Mouse (Mus musculus): Measurements from ENCODE around the gene Cox7a1. TPM values are rescaled to one million over a fixed set of nuclear protein-coding genes. Genes with fewer than 3 reads are reported as not detected.

Cox7a1 gene
- polyA plus RNA-seq, 1 experiment: 85.8 TPM

DNA sequence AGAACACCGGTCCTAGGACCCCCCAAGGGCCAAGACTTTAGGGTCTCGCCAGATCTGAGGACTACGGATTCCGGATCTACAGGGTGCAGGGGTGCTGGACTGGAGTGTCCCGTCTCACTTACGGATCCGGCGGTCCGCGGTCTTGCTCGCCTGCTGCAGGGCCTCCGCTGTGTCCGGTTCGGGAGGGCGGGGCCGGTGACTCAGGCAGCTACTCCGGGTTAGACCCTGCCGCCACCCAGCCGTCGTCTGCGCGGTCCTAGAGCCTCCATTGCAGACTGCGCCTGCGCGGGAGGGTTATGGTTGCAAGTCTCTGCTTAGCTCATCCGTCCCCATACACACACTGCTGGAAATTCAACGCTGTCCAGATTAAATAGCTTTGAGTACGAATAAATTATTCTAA lies 10.9 kb downstream of the Cox7a1 start:
- no peaks in the 10 kb centered on the region for H3K27me3 ChIP-seq (ENCODE audit: control insufficient read depth, insufficient read depth, low read length)
- 0 out of 2 replicates have a peak, but pooled peaks have one; percentile 27 for TF ChIP-seq CTCF (IDR thresholded peaks at IDR 0.05; ENCODE audit: borderline replicate concordance, control insufficient read depth, extremely low read depth, insufficient read depth, low read length, poor library complexity)
- TF ChIP-seq POLR2A (IDR thresholded peaks at IDR 0.05; ENCODE audit: control insufficient read depth, extremely low read depth, insufficient read depth, low read length, poor library complexity): no peak
- peaks cover 5% of the 10 kb centered on the region; the same call in 1 of the 2 replicates for H3K36me3 ChIP-seq (ENCODE audit: control insufficient read depth, insufficient read depth, low read length)
- peak overlapping the region; percentile 41; the same call in 1 of the 2 replicates for H3K27ac ChIP-seq (ENCODE audit: control insufficient read depth, insufficient read depth, low read length)
- peak; percentile 93 for DNase-seq
- H3K4me3 ChIP-seq (ENCODE audit: control insufficient read depth, insufficient read depth, low read length): peak overlapping the region; percentile 96
- H3K4me1 ChIP-seq (replicated peaks; ENCODE audit: control insufficient read depth, insufficient read depth, low read length): peaks cover 12% of the 10 kb centered on the region
- under 1% methylated on average over 28 of the region's 28 CpGs for WGBS

DNA sequence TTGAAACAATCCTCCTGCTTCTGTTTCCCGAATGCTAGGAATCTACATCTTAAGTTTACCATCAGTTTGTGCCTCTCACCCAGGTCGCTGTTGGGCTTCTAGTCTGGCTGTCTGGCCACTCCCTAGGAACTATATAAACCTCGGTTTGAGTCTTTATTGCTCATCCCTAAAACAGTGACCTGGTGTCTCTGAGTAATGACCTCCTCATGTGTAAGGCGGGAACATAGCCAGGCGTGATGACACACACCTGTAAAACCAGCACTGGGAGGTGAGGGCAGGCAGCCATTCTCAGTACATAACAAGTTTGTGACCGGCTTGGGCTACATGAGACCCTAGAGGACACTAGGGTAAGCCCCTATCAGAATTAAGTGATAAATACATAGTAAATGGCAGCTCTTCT lies 11.5 kb downstream of the Cox7a1 start:
- 81% methylated on average over 6 of the region's 6 CpGs for WGBS
- H3K4me1 ChIP-seq (replicated peaks; ENCODE audit: control insufficient read depth, insufficient read depth, low read length): peaks cover 12% of the 10 kb centered on the region
- H3K27me3 ChIP-seq (ENCODE audit: control insufficient read depth, insufficient read depth, low read length): no peaks in the 10 kb centered on the region
- TF ChIP-seq POLR2A (IDR thresholded peaks at IDR 0.05; ENCODE audit: control insufficient read depth, extremely low read depth, insufficient read depth, low read length, poor library complexity) (no peak), CTCF (IDR thresholded peaks at IDR 0.05; ENCODE audit: borderline replicate concordance, control insufficient read depth, extremely low read depth, insufficient read depth, low read length, poor library complexity) (no peak)
- no peak for DNase-seq
- no peak overlapping the region for H3K4me3 ChIP-seq (ENCODE audit: control insufficient read depth, insufficient read depth, low read length)
- H3K27ac ChIP-seq (ENCODE audit: control insufficient read depth, insufficient read depth, low read length): no peak overlapping the region
- peaks cover 5% of the 10 kb centered on the region; the same call in 1 of the 2 replicates for H3K36me3 ChIP-seq (ENCODE audit: control insufficient read depth, insufficient read depth, low read length)

DNA sequence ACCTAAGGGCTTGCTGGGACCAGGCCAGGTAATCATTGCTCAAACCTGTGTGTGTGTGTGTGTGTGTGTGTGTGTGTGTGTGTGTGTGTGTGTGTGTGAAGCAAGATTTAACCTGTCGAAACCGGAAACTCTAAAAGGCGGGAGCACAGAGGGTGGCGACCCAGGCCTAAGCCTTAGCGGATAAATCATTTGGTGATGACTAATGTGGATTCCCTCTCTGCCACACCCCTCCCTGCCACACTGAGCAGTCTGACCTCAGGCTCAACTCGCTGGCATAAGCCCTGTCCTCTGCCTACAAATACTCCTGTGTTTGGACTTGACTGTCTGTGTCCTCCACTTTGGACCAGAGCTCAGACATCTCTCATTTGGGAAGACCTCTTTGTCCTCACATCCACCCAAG lies 12.2 kb downstream of the Cox7a1 start:
- Histone ChIP-seq H3K27ac (ENCODE audit: control insufficient read depth, insufficient read depth, low read length) (no peak overlapping the region), H3K4me3 (ENCODE audit: control insufficient read depth, insufficient read depth, low read length) (no peak overlapping the region), H3K4me1 (replicated peaks; ENCODE audit: control insufficient read depth, insufficient read depth, low read length) (peaks cover 12% of the 10 kb centered on the region), H3K36me3 (ENCODE audit: control insufficient read depth, insufficient read depth, low read length) (peaks cover 5% of the 10 kb centered on the region; the same call in 1 of the 2 replicates), H3K27me3 (ENCODE audit: control insufficient read depth, insufficient read depth, low read length) (no peaks in the 10 kb centered on the region)
- WGBS: 88% methylated on average over 6 of the region's 6 CpGs
- no peak for DNase-seq
- TF ChIP-seq POLR2A (IDR thresholded peaks at IDR 0.05; ENCODE audit: control insufficient read depth, extremely low read depth, insufficient read depth, low read length, poor library complexity) (no peak), CTCF (IDR thresholded peaks at IDR 0.05; ENCODE audit: borderline replicate concordance, control insufficient read depth, extremely low read depth, insufficient read depth, low read length, poor library complexity) (no peak)

DNA sequence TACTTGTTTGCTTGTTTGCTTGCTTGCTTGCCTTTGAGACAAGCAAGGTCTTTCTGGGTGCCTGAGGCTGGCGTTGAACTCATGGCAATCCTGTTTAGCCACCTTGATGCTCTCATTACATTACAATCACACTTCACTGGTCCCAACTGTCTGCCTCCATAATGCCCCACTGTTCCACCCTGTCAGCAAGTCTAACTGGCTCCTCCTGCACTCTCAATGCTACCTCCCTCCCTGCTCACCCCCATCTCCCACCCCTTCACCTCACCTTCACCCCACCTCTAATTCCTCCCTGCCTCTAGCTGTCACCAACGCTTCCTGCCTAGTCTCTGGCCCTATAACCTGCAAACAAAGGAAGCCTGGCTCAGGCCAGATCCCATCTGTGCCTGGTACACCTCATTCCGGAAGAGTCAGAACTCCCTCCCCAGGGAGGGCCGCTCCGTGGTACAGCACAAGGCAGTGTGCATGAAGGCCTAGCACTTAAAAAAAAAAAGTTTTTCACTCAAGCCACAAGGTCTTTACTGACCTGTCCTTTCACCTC lies 13.7 kb downstream of the Cox7a1 start:
- no peak for DNase-seq
- Histone ChIP-seq H3K27ac (ENCODE audit: control insufficient read depth, insufficient read depth, low read length) (no peak overlapping the region), H3K4me1 (replicated peaks; ENCODE audit: control insufficient read depth, insufficient read depth, low read length) (peaks cover 12% of the 10 kb centered on the region), H3K4me3 (ENCODE audit: control insufficient read depth, insufficient read depth, low read length) (no peak overlapping the region), H3K27me3 (ENCODE audit: control insufficient read depth, insufficient read depth, low read length) (no peaks in the 10 kb centered on the region), H3K36me3 (ENCODE audit: control insufficient read depth, insufficient read depth, low read length) (no peaks in the 10 kb centered on the region)
- no peak for TF ChIP-seq CTCF (IDR thresholded peaks at IDR 0.05; ENCODE audit: borderline replicate concordance, control insufficient read depth, extremely low read depth, insufficient read depth, low read length, poor library complexity)
- TF ChIP-seq POLR2A (IDR thresholded peaks at IDR 0.05; ENCODE audit: control insufficient read depth, extremely low read depth, insufficient read depth, low read length, poor library complexity): no peak
- 55% methylated on average over 5 of the region's 5 CpGs for WGBS

DNA sequence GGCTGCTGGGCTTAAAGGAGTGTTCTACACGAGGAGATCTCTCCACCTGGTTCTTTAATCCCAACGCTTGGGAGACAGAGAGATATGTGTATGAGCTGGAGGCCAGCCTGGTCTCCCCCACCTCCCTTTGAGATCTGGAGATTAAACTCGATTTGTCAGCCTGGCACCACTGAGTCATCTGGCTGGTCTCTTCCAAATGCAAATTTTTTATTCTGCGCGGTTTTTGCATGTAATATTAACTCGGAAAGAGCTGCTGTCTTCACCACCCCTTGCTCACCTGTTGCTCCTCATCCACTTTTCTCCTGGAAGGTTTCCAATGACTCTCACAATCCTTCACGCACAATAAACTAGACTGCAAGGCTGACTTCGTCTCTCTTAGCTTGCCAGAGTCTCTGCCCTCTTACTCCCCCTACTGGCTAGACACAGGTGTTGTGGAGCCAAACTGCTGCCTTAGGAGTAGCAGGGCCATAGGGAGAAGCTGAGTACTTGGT lies 14.6 kb downstream of the Cox7a1 start, which contains the start of gene Capns1:
Capns1 (minus strand) TSS at position 331 of the 491 bp plus-strand sequence.
- Histone ChIP-seq H3K36me3 (ENCODE audit: control insufficient read depth, insufficient read depth, low read length) (no peaks in the 10 kb centered on the region), H3K27ac (ENCODE audit: control insufficient read depth, insufficient read depth, low read length) (no peak within 1 kb of the TSS), H3K27me3 (ENCODE audit: control insufficient read depth, insufficient read depth, low read length) (no peaks in the 10 kb centered on the region), H3K4me3 (ENCODE audit: control insufficient read depth, insufficient read depth, low read length) (no peak within 1 kb of the TSS), H3K4me1 (replicated peaks; ENCODE audit: control insufficient read depth, insufficient read depth, low read length) (peaks cover 5% of the 10 kb centered on the region)
- TF ChIP-seq POLR2A (IDR thresholded peaks at IDR 0.05; ENCODE audit: control insufficient read depth, extremely low read depth, insufficient read depth, low read length, poor library complexity) (no peak), CTCF (IDR thresholded peaks at IDR 0.05; ENCODE audit: borderline replicate concordance, control insufficient read depth, extremely low read depth, insufficient read depth, low read length, poor library complexity) (peak; percentile 36; the same call in 1 of the 2 replicates)
- DNase-seq: peak; percentile 74
- 18% methylated on average over 8 of the region's 8 CpGs for WGBS

DNA sequence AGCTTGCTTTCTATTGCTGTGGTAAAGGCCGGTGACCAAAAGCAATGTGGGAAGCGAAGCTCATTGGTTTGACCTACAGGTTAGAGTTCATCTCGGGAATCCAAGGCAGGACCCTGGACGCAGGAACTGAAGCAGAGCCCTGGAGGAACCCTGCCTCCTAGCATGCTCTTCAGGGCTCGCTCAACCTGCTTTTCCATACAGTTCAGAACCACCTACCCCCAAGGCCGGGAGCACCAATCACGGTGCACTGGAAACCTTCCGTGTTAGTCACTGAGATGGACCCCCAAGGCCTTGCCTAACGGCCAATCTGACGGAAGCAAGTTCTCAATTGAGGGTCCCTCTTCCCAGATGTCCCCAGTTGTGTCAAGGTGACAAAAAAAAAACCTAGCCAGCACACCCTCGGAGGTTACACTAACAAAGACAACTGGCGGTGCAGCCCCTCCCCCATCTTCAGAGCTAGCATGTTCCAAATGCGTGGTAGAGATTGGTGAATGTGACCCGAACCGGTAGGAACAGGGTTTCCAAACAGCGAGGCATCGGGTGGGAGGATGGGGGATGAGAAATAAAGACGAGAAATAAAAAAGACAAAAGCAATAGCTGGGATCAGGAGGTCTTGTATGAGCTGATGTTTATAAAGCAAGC lies 15.7 kb downstream of the Cox7a1 start:
- Histone ChIP-seq H3K36me3 (ENCODE audit: control insufficient read depth, insufficient read depth, low read length) (no peaks in the 10 kb centered on the region), H3K27ac (ENCODE audit: control insufficient read depth, insufficient read depth, low read length) (no peak overlapping the region), H3K4me3 (ENCODE audit: control insufficient read depth, insufficient read depth, low read length) (no peak overlapping the region), H3K4me1 (replicated peaks; ENCODE audit: control insufficient read depth, insufficient read depth, low read length) (0 out of 2 replicates have a peak, but pooled peaks cover 3% of the 10 kb centered on the region), H3K27me3 (ENCODE audit: control insufficient read depth, insufficient read depth, low read length) (no peaks in the 10 kb centered on the region)
- 91% methylated on average over 18 of the region's 18 CpGs for WGBS
- no peak for TF ChIP-seq POLR2A (IDR thresholded peaks at IDR 0.05; ENCODE audit: control insufficient read depth, extremely low read depth, insufficient read depth, low read length, poor library complexity)
- DNase-seq: no peak

Data from thymus, adult 2 months (tissue).